Mouse (Mus musculus): Measurements from ENCODE around the gene Olfr1084.
"Not testable (repeated sequence)": the region's sequence is repeated elsewhere in the genome, so short reads cannot be mapped to it uniquely, and the experiment has no call there.

Olfr1084 gene

DNA sequence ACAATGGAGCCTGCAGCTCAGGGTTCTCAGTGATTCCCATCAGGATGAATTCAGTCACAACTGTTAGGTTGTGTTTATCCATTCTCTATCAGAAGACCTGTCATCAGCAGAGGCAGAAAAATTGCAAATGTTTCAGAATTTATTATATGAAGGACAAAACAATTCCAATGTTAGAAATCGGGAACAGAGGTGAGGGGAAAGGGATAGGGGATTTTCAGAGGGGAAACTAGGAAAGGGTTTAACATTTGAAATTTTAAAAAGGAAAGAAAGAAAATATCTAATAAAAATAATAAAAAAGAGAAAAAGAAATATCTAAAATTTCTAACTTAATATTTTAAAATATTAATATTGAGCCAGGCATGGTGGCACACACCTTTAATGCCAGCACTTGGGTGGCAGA, at the start of gene Olfr1084:
TSS of gene Olfr1084 (minus strand) at position 101 of the 400 bp plus-strand sequence.
- not testable (repeated sequence) for DNase-seq

DNA sequence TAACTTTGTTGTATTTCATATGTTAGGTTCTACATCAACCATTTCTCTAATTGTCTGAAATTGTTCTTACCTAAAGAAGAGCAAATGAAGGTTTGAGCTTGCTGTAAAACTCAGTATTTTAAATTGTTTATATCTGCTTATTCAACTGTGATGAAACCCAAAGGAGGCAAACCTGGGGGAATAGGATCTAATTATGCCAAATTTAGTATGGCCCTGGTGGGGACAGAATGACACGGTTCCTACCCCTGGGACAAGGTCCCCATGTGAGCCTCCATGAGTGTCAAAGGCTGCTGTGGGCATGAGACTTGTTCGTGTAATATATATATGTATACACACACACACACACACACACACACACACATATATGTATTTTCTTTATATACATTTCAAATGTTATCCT, 40.5 kb upstream of the Olfr1084 start, which contains the start of gene Olfr1086:
TSS of gene Olfr1086 (minus strand) at position 101 of the 400 bp plus-strand sequence.
- DNase-seq = no peak

DNA sequence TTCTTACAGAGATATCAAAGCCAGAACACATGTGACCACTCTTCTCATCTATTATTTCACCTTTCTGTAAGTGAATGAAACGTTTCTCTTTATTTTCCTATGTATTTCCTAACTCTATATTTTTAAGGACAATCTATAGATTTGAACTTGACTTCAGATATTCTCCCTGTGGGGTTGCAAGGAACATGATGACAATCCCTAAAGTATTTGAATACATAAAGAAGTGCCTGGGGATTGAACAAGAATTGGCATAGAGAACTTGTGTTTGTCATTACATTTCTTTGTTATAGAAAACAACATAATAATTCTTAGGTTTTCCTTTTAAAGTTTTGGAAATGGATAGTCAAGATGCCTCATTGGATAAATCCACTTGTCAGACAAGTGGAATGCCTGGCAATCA, 22.4 kb upstream of the Olfr1084 start, which contains the start of gene Olfr1085:
TSS of gene Olfr1085 (minus strand) at position 101 of the 400 bp plus-strand sequence.
- no peak for DNase-seq

DNA sequence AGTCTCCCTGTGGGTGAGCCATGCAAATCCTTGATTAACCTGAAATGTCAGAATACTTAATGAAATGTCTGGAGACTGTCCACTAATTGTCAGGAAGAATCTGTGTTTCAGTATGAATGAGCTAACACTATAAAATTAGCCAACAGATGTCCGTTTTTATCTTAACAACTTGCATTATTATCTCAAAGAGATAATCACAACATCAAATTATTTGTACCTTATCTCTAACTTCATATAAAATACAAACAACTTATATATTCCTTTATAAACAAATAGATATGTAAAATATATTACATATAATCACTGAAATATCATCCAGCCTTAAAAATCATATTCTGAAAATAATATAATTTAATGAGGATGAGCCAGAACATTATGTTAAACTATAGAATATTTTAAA, 40.7 kb downstream of the Olfr1084 start, which contains the start of gene Olfr1082:
TSS of gene Olfr1082 (minus strand) at position 101 of the 400 bp plus-strand sequence.
- DNase-seq = not testable (repeated sequence)
